ENCODE assay signal across 16 mouse cellular contexts in the genomic region with DNA sequence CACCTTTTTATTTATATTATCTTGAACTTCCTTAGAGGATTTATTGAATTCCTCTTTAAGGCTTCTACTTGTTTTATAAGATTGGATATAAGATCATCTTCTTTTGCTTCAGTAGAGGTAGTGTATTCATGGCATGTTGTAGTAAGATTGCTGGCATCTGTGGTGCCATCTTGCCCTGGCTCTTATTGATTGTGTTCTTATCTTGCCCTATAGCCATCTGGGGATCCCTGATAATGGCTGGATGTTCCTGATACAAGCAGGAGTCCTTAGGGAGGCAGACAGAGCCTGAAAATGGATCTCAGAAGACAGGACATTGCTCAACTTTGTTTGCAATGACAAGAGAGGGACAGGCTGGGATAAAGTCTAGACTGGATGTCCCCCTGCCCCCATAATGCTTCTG.
"Had no signal": no experiment of that assay in that cellular context is flagged by ENCODE, and none has a peak within 500 bp of the region (broad histone marks: within the 10 kb centered on the region; RNA-seq: fewer than 3 reads in every experiment).

No protein-coding gene starts in this region.

- H3K9me3 ChIP-seq: neural tube, embryonic 13.5 days; neural tube, embryonic 15.5 days; stomach, embryonic 15.5 days had no signal

- H3K27me3 ChIP-seq: neural tube, embryonic 13.5 days; neural tube, embryonic 15.5 days; stomach, embryonic 15.5 days had no signal

- H3K4me1 ChIP-seq: neural tube, embryonic 13.5 days; neural tube, embryonic 15.5 days; stomach, embryonic 15.5 days had no signal

- DNase-seq: retina, postnatal 1 day; right cerebral cortex, adult 18-20 months; right cerebral cortex, postnatal 14 days; right cerebral cortex, postnatal 25 days; right cerebral cortex, postnatal 4 days; spleen, adult 18-20 months; thymus, adult 18-20 months; thymus, adult 2 months; thymus, postnatal 14 days; thymus, postnatal 25 days; thymus, postnatal 36 days; thymus, postnatal 4 days had no signal

- H3K9ac ChIP-seq: neural tube, embryonic 13.5 days; neural tube, embryonic 15.5 days; stomach, embryonic 15.5 days had no signal

- H3K27ac ChIP-seq: neural tube, embryonic 13.5 days; neural tube, embryonic 15.5 days; stomach, embryonic 15.5 days; stomach, postnatal 0 days had no signal

- H3K36me3 ChIP-seq: neural tube, embryonic 13.5 days; neural tube, embryonic 15.5 days; stomach, embryonic 15.5 days had no signal

- H3K4me3 ChIP-seq: neural tube, embryonic 13.5 days; neural tube, embryonic 15.5 days; stomach, embryonic 15.5 days had no signal
